Mouse (Mus musculus) heart, postnatal 10 days (tissue): ENCODE data around the gene C130050O18Rik. TPM values are rescaled to one million over a fixed set of nuclear protein-coding genes. Genes with fewer than 3 reads are reported as not detected.
"Not testable (repeated sequence)": the region's sequence is repeated elsewhere in the genome, so short reads cannot be mapped to it uniquely, and the experiment has no call there.

Source experiments
- DNase-seq, 2 experiments: peaks; one replicate each; pipeline ENCODE4 v3.0.0; 2021
- intact Hi-C: fragments of 180-260 bp; cut with DNase I; formaldehyde crosslinking; loops from one replicate; pipeline ENCODE4 v1.15.1; 2025
- total RNA-seq, 2 experiments: library from RNA; stranded (reverse); gene quantifications; 2 replicates each; pipeline ENCODE4 v1.2.3; 2021

The C130050O18Rik gene
- total RNA-seq, 2 experiments from 2014 or later = 0.74 to 0.93 TPM

DNA sequence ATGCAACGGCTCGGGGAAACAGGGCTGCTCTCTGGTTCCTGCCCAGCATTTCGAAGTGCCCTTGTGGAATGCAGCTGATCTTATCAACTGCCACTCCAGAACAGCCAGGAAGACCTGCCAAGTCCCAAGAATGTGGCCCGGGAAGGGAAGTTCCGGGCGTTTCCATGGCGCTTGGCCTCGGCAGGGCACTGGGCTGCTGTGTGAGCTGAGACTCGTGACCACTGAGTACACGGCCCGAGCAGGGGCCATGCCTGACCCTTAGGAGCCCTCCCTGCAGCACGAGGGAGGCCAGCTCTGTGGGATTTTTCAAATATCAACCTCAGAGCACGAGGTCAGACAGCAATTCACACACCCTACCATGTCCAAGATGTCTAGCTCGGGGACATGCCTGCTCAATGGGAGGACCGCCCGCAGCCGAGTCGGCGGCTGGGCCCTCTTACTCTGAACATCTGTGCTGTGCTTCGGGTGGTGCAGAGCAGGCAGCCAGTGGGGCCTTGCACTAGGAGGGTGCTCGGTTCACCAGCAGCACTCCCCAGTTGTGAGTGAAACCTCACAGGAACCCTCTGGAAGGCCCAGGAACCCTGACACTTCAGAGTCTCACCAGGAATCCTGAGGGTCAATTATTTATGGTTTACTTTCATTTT lies 26.0 kb upstream of the C130050O18Rik start:
- DNase-seq = peak; percentile 91 to 92
- intact Hi-C loops = no loop called here

DNA sequence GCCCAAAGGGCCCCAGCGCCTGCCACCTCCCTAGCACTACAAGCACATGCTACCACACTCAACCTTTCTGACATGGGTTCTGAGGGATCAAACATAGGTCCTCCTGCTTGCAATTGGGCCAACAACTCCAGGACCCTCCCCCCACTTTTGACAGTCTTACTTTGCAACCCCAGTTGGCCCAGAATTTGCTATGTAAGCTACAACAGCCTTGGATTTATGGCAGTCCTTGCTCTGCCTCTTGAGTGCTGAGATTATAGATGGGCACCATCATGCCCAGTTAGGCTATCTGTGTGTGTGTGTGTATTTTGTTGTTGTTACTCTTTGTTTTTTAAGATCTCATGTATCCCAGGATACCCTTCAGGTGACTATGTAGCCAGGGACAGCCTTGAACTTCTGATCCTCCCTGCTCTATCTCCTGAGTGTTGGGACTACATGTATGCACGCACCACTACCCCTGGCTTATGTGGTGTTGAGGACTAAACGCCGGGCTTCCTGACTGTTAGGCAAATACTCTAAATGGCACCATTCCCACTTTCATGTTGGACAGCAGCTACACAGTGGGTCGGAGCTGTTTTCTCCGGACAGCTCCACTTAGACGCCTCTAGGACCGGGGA lies 25.2 kb upstream of the C130050O18Rik start:
- intact Hi-C loops = no loop called here
- DNase-seq = no peak

DNA sequence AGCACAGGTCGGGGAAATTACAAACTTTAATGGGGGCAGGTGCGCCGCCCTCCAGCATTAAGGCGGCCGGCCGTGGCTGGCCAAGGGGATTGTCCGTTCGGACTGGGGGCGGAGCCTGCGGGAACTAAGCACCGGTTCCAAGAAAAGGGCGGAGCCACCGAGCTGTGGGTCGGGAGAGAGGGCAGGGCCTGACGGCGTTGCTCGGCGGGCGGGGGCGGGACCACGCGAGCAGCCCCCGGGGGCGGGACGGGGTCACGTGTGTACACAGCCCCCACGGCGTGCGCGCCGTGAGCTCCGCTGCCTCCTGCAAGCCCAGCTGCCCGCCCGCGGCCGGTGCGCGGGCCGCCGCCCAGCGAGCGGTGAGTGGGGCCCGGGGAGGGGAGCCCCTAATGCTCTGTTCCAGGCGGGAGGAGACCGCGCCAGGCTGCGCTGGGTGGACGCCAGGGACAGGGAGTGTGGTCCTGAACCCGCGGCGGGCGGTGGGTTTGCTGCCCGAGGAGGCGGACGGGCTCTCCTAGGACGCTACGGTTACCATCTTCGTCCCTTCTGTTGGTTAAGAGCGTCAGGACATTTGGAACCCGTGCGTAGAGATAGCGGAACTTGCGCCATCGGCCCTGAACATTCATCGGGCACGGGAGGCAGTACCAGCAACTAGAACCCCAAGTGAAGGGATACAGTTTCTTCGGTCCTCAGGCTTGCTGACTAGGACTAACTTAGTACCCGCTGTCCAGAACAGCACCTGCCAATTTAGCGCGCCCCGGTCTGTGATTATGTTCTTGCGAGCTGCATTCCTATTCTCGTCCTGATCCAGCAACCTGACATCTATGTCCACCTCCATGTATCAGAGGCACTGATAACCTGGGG lies 24.5 kb upstream of the C130050O18Rik start:
- intact Hi-C loops = no loop called here
- peak; percentile 97 to 98 for DNase-seq

DNA sequence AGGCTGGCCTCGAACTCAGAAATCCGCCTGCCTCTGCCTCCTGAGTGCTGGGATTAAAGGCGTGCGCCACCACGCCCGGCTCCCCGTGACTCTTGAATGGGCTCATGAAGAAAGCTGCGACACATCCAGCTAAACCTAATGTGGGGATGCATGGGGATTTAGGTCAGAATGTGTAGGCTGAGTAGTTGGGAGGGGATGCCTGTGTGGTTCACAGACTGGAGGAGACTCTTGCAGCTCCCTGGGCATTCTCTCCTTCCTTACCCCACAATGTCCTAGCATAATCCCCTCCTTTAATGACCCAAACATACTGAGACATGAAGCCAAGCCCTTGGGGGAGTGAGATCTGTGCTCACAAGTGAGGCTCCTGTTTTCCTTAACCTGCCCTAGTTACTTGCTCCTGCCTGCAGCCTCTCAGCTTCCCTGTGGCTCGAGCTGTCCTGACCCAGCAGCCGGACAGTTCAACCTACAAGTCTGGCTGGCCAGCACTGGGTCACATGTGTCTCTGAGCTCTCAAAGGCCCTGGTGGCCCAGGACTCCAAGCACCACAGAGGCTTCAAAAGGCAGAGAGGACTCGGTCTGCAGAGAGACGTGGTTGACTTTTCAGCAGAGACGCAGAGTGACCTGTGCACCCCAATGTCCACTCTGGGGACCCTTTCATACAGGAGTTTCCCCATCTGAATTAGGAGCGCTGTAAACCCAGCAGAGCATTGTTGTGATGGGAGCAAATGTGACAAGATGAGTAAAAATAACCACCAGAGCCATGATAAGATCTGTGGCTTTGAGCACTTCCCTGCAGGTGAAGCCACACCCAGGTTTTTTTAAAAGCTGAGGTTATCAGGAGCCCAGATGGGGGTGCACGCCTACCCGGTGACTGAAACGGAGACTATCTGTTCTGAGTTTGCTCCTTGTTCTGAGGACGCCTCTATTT lies 23.2 kb upstream of the C130050O18Rik start:
- intact Hi-C loops = no loop called here
- no peak for DNase-seq

DNA sequence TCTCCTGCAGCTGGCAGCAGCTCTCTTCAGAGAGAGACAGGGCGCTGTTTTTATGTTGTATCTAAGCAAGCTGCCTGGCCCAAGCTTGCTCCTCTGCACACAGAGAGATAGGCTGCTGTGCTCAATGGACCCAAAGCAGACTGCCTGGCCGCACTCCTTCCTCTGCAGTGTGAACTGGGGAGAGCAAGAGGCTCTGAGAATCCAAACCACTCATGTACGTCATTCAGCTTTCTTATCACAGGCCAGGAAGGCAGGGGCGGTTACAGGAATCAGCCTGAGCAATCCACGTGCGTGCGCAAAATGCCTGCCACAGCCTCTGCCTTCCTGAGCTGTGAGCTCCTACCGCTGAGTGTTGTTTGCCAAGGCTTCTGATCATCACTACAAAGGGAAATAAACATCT lies 22.3 kb upstream of the C130050O18Rik start:
- intact Hi-C loops = no loop called here
- DNase-seq = peak; percentile 79 to 84

DNA sequence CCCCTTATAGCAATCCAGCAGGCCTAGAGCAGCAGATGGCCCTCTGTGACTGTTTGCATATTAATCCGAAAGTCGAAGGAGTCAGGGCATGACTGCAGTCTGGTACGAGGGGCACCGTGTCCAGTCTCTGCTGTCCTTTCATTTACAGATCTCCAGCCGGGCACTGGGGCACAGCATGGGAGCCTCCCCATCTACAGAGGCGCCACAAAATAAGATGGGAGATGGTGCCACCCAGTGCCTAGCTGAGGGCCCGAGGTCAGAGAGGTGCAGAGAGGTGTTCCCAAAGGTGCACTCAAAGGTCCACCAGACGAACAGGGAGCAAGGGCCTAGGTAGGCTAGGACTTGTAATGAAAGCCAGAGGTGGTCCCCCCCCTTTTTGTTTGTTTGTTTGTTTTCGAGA lies 21.8 kb upstream of the C130050O18Rik start:
- no peak for DNase-seq
- intact Hi-C loops = no loop called here

DNA sequence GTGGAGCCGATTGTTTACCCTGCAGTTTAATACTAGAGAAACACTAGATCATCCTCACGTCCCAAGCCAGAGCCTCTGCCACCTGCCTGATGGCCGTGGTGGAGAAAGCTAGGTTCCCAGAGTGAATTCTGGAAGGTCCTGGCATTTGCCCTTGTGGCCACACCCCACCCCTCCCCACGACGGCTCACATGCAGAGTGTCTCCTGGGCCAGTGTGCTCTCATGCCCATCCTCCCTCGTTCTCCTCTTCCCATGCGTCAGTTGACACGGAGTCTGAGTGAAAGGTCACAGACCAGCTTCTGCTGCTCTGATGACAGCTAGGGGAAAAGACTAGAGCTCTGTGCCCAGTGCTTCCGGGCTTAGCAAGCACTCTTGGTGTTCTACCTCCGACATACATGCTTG lies 20.5 kb upstream of the C130050O18Rik start:
- intact Hi-C loops = no loop called here
- peak; percentile 70 for DNase-seq

DNA sequence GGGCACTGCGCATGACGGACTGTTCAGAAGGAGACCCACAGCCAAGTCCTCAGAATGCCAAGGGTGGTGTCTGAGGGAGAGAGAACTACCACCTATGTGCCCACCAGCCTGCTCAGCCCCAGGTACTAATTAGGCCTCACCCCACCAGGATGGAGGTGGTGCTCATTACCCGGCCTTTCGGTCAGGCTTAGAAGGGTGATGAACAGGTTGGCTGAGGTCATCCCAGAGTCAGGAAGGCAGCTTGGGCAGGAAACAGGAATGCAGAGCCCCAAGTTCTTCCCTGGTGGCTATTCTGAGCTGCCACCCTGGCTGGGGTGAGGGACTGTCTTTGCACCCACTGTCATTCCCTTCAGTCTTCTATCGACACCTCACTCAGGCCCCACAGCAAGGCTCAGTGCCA lies 19.0 kb upstream of the C130050O18Rik start:
- no peak for DNase-seq
- intact Hi-C loops = no loop called here

DNA sequence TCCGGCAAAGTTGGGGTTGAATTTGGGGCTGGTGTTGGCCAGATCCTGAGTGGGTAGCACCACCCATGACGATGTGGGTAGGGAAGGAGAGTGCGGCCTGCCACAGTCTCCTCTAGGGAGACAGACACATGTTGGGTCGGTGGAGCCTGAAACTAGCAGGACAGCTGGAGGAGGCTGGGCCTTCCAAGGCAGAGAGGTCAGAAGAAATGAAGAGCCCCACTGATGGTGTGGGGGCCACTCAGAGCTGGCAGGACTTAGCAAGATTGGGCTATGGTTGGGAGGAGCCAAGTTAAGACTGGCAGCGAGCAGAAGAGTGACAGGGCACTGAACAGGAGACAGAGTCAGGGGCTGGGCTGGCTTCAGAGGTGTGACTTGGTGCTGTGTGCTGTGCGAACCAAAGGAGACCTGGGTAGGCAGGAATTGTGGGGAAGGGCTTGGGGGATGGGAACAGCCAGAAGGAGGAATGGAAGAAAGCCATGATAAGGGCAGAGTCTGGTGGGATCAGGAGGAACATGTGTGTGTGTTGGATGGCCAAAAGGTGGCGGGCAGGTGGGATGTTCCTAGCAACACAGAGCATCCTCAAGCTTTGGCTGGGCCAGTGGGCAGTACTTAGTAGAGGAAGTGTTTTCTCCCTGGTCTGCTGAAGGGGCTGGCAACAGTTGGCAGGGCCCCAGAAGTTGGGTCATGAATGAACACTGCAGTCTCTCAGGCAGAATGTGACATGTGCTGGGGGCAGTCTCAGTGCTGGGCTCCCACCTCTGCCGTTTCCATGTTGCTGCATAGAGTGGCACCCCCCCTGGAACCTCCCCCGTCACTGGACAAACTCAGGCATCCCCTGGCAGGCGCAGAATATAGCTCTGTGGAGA lies 17.5 kb upstream of the C130050O18Rik start:
- intact Hi-C loops = no loop called here
- no peak for DNase-seq

DNA sequence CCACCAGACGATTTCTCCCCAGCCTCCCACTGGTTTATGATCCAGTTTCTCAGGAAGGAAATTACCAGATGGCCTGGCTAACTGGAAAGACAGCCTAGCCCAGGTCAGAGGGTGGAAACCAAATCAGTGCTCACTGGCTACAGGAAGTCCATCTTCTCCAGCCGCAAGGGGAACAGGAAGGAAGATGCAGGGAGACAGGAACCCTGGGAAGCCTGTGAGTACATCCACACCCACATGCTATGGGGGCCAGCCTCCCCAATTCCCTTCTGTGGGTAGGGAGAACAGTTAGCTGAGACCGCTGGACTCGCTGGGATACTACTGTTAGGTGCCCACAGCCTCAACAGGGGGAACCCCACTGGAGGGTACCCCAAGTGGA lies 16.9 kb upstream of the C130050O18Rik start:
- intact Hi-C loops = no loop called here
- DNase-seq = no peak

DNA sequence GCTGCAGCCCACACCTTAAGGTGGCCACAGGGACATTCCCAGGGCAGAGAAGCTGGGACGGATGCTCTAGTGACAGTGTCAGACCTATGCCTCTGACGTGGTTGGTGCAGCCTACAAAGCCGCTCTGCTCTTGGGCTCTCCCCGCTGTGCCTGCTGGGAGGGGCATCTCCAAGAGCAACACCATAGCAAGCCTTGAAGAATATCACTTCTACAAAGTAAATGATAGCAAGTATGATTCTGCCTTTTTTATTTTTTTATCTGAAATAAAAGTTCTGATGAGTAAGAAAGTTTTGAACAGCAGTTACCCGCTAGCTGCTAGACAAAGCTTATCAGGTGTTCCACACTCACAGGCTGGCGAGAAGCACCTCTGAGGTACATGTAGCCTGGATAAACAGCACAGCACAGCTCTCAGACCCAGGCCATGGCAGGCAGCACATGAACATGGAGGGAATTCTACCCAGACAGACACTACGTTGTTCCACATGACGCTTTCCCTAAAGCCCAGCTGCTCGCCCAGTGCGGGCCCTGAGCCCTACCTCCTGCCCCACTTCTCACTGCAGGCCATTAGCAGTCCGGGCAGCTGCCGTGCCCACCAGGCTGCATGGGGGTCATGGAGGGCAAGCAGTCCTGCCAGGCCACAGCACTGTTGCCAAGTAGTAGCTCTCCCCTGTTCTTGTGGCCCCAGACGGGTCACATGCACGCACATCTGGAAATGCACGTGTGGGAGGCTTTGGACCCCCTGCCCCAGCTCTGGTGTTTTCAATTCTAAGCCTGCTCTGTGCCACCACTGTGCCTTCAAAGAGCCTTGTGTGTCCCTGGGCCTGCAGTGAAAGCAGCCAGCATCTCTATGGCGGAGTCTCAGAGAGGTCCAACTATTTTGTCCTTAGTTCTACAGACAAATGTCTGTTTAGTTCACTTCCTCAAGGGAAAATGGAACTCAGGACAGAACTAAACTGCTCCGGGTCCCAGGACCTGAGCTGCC lies 16.1 kb upstream of the C130050O18Rik start:
- DNase-seq = no peak
- intact Hi-C loops = no loop called here

DNA sequence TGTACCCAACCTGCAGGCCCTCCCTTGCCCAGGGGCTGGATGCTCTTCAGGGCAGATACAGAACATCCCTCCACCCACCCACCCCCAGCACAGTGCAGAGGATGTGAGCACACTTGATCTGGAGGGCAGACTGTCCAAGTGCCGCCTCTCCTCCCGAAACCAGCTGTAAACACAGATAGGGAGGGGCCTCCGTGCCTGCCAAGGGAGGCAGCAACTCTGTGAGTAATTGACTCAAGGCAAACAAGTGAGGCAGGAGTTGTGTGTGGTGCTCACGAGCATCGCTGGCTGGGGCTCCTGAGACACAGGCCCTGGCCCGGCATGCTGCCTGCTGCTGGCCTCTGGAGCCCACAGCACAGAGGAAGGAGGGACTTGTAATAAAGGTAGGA lies 15.4 kb upstream of the C130050O18Rik start:
- DNase-seq = peak; percentile 72 to 78
- intact Hi-C loops = no loop called here

DNA sequence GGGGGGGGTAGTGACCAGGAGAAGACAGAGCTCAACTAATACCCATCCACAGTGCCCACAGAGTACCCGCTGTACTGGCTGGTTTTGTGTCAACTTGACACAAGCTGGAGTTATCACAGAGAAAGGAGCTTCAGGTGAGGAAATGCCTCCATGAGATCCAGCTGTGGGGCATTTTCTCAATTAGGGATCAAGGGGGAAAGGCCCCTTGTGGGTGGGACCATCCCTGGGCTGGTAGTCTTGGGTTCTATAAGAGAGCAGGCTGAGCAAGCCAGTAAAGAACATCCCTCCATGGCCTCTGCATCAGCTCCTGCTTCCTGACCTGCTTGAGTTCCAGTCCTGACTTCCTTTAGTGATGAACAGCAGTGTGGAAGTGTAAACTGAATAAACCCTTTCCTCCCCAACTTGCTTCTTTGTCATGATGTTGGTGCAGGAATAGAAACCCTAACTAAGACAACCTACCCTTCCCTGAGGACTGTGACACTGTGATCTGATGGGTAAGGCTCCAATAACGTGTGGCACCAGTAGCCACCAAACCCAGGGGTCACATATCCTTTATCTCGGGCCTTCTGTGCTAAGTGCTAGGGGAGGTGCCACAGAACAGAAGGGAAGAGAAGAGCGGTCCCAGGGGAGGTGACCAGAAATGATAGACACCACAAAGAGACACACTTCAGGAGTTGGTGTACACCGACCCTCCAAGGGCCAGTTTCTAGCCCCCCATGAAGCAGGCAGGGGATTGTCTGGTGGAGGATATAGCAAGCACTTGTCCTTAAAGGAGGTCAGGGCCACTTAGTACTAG lies 14.6 kb upstream of the C130050O18Rik start:
- intact Hi-C loops, DNase-seq: not testable (repeated sequence)

DNA sequence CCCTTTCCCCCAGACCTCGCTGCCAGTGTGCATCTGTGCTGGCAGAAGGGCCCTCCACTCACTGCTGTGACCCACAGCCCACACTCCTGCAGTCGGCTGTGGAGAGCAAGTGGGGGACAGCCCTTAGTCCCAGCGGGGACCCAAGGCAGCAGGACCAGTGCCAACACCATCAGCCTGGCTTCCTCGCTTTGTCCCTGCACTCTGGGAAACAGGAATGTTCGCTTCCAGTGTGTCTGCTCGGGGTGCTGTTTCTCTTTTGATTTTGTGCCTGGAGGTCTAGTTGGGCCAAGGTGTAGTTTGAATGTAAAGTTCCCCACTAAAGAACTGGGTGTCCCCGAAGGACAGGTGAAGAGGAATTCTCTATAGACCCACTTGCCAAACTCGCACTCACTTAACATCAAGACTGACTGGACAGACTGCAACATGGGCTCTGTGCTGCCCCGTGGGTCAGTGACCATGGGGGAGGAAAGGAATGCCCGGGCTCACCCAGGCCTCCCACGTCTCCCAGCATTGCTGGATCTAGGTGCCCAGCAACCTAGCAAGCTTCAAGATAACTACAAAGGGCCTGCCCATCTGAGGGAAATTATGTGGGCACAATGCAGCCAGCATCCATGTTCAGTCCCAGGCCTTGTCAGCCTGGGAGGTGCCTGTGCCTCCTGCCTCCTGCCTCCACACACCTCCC lies 13.6 kb upstream of the C130050O18Rik start:
- DNase-seq = no peak
- intact Hi-C loops = no loop called here

DNA sequence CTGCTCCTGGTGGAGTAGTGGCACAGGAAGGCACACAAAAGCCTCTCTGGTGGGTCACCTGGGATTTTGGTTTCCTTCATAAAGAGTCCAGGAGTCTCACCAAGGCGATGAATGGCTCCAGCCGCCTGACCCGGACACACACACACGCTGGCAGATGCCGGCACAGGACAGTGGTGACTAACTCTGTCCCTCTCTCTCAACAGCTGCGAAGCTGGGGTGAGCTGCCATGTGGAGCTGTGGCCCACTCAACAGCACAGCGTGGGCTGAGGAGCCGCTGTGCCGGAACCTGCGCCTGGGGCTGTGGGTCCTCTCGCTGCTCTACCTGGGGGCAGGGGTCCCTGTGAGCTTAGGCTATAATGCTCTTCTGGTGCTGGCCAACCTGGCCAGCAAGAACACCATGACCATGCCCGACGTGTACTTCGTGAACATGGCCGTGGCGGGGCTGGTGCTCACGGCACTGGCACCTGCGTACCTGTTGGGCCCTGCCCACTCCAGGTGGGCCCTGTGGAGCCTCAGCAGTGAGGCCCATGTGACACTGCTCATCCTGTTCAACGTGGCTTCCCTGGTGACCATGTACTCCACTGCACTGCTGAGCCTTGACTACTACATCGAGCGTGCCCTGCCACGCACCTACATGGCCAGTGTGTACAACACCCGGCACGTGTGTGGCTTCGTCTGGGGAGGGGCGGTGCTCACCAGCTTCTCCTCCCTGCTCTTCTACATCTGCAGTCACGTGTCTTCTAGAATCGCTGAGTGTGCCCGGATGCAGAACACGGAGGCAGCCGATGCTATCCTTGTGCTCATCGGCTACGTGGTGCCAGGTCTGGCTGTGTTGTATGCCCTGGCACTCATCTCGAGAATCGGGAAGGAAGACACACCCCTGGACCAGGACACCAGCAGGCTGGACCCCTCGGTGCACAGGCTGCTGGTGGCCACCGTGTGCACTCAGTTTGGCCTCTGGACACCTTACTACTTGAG lies 12.6 kb upstream of the C130050O18Rik start:
- no peak for DNase-seq
- intact Hi-C loops = no loop called here

DNA sequence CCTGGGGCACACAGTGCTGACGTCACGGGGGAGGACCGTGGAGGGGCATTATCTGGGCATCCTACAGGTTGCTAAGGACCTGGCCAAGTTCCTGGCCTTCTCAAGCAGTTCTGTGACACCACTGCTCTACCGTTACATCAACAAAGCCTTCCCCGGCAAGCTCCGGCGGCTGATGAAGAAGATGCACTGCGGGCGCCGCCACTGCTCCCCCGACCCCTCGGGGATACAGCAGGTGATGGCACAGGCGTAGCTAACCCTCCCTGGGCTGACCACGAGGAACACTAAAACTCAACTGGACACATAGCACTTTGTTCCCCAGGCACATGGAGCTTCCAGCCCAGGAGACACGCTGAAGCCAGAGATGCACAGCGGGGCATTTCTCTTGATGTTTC lies 11.9 kb upstream of the C130050O18Rik start:
- intact Hi-C loops = no loop called here
- DNase-seq = no peak
